Mouse (Mus musculus): ENCODE data around the gene Cdc42bpg.

The Cdc42bpg gene

DNA sequence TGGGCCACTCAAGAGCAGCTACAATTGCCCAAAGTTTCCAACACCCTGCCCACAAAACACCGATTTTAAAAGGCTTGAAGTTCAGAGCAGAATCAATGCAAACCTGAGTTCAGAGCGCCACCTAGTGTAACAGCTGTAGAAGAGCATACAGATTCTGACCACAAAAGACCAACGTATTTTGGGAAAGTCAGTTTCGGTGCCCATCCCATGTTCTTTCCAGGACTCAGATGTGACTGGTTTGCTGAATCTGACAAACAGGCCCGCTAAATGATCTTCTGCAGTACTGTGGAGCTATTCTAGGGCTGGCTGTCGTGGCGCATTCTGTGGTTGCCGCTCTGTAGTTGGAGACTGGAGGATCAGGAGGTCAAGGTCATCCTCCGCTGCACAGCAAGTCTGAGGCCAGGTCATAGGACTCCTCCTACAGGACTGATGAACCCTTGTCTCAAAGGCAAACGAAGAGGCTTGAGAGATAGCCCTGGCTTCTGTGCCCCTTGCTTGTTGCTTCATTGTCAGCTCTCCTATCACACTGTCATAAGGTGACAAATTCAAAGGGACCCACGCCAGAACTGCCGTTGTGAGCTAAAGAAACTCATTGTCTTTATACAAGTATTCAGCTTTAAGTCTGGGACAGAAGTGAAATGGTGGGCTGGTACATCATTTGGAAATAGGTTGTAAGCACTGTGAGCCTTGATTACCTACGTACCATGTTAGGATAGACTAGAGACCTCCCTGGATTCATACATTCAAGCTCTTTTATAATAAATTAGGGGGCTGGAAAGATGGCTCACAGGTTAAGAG lies 25.7 kb downstream of the Cdc42bpg start:
- no peak for DNase-seq (ENCODE audit: low spot score)

DNA sequence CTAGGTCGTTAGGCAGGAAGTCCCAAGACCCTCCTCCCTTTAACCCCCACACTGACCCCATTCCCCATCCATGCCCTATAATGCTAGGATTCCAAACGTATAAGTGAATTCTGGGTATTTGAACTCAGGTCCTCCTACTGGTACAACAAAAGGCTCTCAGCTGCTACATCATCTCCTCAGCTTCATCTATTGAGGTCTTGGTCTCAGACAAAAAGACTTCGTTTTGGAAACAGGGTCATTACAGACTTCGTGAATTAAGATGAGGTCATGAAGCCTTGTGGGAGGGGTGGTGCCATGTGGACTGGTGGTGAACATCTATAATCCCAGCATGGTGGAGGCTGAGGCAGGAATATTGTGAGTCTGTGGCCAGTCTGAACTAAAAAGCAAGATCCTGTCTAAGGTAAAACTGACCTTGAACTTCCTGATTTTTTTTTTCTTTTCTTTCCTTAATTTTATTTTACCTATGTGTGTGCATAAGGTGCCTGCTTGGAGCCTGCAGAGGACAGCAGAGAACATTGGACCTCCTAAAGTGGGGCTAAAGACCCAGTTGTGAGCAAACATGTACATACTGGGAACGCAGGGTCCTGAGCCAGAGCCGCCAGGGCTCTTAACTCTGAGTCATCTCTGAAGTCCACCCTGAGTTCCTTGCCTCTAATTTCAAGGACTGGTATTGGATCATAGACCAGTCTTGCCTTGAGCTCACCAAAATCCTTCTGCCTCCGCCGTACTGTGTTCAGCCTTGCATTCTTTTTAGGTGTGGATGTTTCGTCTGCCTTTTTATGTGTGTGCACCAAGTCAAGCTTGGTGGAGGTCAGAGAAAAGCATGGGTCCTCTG lies 27.7 kb downstream of the Cdc42bpg start:
- no peak for DNase-seq (ENCODE audit: low spot score)

DNA sequence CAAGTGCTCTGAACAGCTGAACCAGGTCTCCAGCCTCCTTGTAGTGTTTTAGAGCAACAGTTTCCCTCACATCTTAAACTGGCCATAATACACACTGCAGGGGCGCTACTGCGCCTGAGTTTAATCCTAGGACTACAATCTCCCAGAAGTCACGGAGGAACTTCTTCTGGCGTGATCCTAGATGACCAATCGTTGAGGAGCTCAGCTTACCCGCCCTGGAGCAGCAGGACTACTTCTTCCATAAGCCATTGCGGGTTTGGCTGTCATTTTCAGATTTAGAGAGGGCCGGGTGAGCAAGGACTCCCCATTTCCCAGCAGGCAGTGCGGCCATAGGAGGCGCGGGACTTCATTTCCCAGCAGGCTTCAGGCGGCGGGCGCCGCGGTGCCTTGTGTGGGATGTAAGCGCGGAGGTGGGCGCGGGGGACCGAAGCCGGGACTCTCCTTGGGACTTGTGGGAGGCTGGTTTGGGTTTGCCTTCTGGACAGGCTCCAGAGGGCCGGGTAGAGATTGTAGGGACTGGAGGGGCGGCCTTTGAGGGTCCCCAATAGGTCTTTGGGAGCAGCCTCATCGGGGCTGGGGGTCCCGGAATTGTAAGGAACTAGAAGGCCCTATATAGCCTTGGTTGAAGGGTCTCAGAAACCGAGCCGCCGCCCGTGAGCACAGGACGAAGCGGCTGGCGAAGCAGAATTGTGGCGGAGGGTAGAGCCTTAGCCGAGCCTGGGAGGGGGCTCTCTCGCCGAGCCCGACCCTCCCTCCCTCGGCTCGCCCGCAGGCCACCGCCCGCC lies 28.6 kb downstream of the Cdc42bpg start, which contains the start of gene Men1:
Gene Men1 (plus strand): TSS at position 307 of the 785 bp plus-strand sequence.
- DNase-seq (ENCODE audit: low spot score): peak; percentile 93

DNA sequence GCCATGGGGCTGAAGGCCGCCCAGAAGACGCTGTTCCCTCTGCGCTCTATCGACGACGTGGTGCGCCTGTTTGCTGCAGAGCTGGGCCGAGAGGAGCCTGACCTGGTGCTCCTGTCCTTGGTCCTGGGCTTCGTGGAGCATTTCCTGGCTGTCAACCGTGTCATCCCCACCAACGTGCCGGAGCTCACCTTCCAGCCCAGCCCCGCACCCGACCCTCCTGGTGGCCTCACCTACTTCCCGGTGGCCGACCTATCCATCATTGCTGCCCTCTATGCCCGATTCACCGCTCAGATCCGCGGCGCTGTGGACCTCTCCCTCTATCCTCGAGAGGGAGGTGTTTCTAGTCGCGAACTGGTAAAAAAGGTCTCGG lies 29.2 kb downstream of the Cdc42bpg start:
- no peak for DNase-seq (ENCODE audit: low spot score)

DNA sequence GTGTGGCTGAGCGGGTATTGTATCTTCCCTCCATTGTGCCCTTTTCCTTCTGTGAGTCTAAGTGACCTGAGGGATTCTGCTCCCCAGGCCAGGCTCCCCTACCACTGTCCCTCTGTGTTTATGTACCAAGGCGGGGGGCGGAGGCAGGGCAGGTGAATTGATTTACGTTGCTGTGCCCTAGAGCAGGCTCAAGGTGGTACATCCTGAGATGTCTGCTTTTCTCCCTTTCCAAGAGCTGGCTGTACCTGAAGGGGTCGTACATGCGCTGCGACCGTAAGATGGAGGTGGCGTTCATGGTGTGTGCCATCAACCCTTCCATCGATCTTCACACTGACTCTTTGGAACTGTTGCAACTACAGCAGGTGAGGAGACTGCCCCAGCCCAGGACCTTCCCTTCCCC lies 30.7 kb downstream of the Cdc42bpg start:
- DNase-seq (ENCODE audit: low spot score): no peak

DNA sequence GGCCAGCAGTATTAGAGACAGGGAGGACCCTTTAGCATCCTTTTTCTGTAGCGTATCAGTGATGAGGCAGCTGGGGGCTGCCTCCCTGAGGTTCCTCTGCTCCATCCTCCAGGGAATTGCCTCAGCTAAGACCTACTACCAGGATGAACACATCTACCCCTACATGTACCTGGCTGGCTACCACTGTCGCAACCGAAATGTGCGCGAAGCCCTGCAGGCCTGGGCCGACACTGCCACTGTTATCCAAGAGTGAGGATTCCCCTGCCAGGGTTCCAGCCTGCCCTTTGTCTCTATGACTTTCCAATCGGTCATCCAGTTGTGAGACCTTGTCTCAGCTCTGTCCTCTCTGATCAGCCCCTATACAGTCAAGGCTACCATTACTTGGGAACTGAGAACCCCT lies 31.9 kb downstream of the Cdc42bpg start:
- DNase-seq (ENCODE audit: low spot score): no peak

DNA sequence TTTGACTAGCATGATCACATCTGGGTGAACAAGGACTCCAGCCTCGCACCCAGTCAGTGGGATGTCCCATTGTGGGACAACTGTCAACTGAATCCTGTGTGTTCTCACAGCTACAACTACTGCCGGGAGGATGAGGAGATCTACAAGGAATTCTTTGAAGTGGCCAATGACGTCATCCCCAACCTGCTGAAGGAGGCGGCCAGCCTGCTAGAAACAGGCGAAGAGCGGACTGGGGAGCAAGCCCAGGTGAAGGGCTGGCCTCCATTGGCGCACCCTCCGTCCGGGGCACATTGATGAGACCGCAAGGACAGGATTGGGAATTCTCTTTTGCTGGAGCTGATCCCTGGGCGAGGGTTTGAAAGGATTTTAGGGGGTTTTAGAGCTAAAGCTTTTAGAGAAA lies 32.5 kb downstream of the Cdc42bpg start:
- no peak for DNase-seq (ENCODE audit: low spot score)

DNA sequence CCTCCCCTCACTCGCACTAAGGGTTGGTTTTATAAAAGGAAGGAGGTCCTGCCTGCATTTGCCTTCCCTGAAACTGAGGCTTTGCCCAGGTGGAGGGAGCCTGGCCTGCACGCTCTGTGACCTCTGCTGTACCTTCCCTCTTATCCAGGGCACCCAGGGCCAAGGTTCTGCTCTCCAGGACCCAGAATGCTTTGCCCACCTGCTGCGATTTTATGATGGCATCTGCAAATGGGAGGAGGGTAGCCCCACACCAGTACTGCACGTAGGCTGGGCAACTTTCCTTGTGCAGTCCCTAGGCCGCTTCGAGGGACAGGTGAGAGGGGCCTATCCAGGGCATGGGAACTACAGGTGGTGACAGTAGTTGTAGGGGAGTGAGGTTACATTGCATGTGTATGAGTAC lies 32.9 kb downstream of the Cdc42bpg start:
- no peak for DNase-seq (ENCODE audit: low spot score)

DNA sequence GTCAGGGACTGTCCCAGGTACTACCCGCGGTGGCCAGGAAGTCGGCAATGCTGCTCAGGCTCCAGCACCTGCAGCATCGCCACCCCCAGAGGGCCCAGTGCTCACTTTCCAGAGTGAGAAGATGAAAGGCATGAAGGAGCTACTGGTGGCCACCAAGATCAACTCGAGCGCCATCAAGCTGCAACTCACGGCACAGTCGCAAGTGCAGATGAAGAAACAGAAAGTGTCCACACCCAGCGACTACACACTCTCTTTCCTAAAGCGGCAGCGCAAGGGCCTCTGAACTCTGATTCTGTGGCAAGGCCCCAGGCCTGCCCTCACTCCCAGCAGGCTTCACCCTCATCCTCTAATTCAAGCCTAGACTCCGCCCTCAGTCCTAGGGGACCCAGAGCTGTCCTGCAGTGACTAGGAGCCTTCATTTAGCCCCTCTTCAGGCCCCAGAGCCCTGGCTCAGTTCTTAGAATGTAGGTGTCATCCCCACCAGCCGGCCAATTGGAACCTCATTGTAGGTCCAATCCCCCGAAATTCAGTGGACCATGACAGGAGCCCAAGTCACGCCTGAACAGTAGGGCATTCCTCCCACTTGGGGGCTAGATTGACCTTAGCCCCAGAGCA lies 33.7 kb downstream of the Cdc42bpg start:
- DNase-seq (ENCODE audit: low spot score): no peak

DNA sequence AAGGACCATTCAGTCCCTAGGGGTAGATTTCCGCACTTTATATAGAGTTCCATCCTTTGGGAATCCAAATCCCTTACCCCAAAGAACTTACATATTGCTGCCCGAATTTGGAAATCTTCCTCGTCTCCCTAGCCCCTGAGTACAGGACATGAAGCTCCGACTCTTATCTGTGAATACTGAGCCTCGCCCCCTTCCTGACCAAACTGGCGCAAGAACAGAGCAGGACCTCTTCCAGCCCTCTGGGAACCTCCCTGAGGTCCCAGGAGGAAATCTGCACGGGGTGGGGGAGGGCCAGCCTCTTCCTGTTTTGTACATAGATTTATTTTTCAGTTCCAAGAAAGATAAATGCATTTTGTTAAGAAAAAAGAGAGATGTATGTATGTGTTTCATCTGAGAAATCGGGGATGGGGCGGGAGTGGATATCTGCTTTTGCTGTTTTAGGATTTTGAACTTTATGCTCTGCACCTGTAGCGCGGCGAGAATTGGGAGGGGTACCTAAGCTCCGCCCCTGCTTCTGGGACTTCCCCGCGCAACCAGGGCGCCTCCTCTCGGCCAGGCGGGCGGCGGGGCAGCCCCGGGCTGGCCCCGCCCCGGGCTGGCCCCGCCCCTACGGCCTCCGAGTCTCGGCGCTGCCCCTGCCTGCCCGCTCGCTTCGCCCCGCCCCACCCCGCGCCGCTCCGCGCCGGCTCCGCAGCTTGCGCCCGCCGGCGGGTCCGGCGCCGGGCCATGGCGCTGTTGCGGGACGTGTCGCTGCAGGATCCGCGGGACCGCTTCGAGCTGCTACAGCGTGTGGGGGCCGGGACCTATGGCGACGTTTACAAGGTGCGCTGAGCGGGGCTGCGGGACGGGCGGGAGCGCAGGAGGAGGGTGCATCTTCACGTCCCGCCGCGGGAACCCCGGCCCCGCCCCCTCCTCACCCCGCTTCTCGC lies 34.5 kb downstream of the Cdc42bpg start, which contains the start of gene Map4k2:
Gene Map4k2 (plus strand): TSS at position 612 of the 929 bp plus-strand sequence.
- DNase-seq (ENCODE audit: low spot score): peak; percentile 85

DNA sequence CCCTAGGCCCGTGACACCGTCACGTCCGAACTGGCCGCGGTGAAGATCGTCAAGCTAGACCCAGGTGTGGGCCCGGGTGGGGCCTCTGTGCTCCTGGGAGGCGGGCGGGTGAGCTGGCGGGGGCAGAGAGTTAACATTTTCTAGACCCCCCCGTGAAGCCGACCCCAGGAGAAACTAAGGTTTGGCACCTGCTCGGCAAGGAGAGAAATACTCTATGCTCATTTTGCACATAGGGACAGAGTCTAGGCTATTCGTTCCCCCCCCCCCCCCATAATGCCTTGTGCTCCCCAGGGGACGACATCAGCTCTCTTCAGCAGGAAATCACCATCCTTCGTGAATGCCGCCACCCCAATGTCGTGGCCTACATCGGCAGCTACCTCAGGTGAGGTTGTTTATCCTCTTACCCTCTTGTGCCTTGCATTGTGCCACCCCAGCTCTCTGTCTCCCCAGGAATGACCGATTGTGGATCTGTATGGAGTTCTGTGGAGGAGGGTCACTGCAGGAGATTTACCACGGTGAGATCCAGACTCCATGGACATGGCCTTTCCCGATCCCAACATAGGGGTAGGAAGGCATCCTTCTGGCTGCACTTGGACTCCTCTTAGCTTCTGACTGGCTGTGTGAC lies 35.3 kb downstream of the Cdc42bpg start:
- DNase-seq (ENCODE audit: low spot score): no peak

DNA sequence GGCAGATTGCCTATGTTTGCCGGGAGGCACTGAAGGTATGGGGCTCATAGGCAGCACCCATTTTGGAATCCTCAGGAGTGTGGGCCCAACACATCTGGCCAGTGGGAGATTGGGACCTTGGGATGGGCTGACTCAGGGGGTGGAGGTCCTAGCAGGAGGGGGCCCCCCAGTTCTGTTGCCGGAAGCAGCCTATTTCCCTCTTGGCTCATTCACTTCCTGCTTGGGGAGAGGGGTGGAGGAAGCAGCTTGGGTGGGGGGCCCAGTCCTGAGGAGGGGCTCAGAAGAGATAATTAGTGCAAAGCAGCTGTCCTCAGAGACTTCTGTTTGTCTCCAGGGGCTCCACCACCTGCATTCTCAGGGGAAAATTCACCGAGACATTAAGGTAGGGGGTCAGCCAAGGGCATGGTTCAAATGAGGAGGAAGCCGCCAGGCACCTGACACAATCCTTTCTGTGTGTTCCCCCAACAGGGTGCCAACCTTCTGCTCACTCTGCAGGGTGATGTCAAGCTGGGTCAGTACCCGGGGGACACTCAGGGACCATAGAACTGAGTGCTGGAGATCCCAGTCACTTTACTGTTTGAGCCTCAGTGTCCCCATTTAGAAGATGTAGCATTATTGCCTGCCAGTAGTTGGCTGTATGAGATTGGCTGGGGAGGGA lies 36.1 kb downstream of the Cdc42bpg start:
- DNase-seq (ENCODE audit: low spot score): no peak

DNA sequence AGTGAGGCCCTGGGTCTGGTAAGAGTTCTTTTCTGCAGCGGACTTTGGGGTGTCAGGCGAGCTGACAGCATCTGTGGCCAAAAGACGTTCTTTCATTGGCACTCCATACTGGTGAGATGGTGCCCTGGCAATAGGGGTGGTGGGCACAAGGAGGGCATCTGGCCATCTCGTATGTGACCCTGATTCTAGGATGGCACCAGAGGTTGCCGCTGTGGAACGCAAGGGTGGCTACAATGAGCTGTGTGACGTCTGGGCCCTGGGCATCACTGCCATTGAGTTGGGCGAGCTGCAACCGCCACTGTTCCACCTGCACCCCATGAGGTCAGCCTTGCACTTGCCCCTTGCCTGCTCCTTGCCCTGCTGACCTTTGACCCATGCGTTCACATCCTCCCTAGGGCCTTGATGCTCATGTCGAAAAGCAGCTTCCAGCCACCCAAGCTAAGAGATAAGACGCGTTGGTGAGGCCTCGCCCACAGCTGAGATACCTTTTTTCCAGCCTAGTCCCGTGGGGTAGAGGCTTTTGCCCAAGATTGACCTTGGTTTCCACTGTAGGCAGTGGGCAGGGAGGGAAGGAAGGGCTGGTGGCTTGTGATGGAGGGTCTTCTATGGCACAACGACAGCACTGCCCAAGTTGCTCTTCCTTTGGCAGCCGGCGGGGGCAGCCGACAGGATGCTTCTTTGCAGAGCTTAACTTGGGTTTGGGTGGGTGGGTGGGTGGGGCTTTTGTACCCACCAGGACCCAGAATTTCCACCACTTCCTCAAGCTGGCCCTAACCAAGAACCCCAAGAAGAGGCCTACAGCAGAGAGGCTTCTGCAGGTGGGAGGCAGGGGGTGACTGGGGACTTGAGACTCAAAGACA lies 37.0 kb downstream of the Cdc42bpg start:
- DNase-seq (ENCODE audit: low spot score): no peak

DNA sequence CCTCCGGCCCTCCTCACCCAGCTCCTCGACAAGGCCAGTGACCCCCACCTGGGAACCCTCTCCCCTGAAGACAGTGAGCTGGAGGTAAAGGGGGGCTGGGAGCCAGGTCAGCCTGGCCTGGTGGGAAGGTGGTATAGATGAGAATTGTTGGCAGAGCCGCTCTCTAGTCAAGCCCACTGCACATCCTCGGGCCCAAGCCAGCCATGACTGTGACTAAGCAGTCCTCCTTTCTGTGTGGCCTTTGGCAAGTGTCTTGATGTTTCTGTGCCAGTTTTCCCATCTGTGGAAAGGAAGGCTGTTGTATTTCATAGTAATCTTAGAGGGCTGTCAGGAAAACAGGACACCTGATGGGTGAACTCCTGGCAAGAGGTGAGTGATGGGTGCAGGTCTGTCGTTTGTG lies 37.7 kb downstream of the Cdc42bpg start:
- DNase-seq (ENCODE audit: low spot score): no peak

DNA sequence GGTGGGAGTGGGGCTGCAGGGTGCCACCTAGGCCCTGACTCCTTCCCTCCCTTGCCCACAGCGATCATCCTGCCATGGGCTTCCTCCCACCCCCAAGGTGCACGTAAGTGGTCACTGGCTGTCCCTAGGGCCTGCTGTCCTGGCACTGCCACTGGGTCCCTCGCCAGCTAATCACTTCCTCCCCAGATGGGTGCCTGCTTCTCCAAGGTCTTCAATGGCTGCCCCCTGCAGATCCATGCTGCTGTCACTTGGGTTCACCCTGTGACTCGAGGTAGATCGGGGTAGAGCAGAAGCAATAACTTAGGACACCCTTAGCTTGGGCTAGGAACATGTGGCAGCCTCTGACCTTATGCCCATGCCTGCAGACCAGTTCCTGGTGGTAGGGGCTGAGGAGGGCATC lies 39.8 kb downstream of the Cdc42bpg start:
- DNase-seq (ENCODE audit: low spot score): no peak

DNA sequence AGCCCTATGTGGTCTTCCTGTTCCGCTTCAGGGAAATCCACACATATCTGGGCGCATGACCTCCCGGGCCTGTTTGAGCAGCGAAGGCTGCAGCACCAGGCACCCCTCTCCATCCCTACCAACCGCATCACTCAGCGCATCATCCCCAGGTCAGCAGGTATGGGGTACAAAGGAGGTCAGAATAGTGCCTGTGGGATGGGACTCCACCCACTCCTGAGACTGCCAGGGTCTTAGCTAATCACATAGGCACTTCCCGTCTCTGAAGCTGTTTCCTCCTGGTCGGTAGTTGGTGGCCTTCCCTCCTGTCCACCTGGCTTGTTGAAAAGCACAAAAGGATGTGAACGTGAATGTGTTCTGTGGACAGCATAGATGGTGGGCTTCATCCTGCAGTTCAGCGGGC lies 40.4 kb downstream of the Cdc42bpg start:
- DNase-seq (ENCODE audit: low spot score): no peak

DNA sequence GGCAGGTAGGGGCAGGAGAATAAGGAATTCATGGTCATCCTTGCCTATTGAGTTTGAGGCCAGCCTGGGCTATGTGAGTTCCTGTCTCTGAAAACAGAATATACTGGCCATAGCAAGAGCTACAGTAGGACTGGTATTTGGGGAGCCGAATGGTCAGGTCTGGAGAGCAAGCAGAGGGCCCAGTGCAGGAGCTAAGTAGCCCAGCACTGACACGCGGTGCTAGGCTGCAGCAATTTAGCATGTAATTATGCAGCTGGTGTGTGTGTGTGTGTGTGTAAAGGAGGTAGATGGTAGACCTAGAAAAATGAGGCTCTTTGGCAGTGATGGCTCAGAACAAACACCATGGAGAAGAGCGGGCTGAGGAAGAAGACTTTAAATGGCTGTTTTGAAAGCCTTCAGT lies 41.4 kb downstream of the Cdc42bpg start:
- no peak for DNase-seq (ENCODE audit: low spot score)

DNA sequence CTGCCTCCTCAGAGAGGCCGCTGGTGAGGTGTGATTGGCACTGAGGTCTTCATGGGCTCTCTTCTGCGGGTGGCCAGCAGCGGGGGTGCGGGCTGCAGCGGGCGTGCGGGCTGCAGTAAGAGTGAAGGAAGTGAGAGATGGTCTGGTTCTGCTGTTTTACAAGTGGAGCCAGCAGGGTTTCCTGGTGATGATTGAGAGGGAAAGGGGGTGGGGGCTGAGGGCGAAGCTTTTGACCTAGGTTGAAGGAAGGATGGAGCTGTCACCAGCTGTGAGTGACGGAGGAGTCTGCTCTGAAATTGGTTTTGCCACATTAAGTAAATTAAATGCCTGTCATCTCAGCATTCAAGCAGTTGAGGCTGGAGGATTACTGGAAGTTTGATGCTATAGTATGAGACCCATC lies 42.5 kb downstream of the Cdc42bpg start:
- DNase-seq (ENCODE audit: low spot score): no peak

Data from testis, postnatal 14 days (tissue).